Mouse (Mus musculus) erythroblast, embryonic 14.5 days (primary cell): ENCODE results near the gene Upp2.

Source experiments
- GATA1 ChIP-seq: IDR thresholded peaks from 2 replicates; pipeline ENCODE4 v1.6.1; 2012; ENCODE audit warnings: low read length, inconsistent platforms, mixed read lengths
- TAL1 ChIP-seq: IDR thresholded peaks from 3 replicates; pipeline ENCODE4 v1.6.1; 2012; ENCODE audit warnings: low read length, inconsistent platforms, mixed read lengths

DNA sequence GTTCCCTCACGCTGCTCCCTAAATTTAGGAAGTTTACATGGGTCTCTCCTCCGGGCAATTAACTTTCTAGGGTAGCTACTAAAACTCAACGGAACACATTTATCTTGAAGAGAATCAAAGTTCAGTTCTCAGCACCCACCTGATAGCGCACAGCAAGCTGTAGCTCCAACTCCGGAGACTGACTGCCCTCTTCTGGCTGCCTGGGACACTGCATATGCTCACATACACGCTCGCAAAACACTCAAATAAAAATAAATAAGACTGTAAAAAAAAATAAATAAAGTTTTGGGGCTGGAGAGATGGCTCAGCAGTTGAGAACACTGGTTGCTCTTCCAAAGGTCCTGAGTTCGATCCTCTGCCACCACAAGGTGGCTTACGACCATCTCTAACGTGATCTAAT is 90.8 kb downstream of the Upp2 start:
- no peak for TF ChIP-seq GATA1
- no peak for TF ChIP-seq TAL1
